Mouse (Mus musculus): ENCODE measurements around the gene Gm17467. TPM values are rescaled to one million over a fixed set of nuclear protein-coding genes. Genes with fewer than 3 reads are reported as not detected.
"Not testable (repeated sequence)": the region's sequence is repeated elsewhere in the genome, so short reads cannot be mapped to it uniquely, and the experiment has no call there.

Gm17467 gene
- polyA plus RNA-seq (2016; fragmentation: Nextera tagmentation; extraction: Ambion mirVana) = not detected in 2 replicates

DNA sequence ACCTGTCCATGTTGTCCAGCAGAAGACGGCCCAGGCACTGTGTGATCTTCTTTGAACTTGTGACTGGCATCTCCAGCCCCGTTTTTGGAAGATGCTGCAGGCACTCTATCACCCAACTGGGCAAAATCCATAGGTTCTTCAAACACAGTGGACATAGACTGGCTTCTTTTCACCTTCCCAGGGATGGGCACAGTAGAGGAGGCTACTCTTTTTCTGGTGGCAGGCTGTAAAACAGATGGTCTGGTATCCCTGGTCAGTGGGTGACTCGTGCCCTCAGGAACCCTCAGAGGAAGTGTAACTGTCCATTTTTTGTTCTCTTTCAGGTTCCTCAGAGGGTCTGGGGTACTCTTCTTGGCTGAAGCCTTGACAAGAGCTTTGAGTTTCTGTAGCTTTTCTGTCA is at the start of gene Gm17467:
Gene Gm17467, minus strand, starts transcription at position 101 of the 400 bp plus-strand sequence.
- H3K4me1 ChIP-seq; H3K9me3 ChIP-seq; ATAC-seq (ENCODE audit: low FRiP score); H3K27ac ChIP-seq; H3K27me3 ChIP-seq; H3K9ac ChIP-seq; H3K36me3 ChIP-seq (replicated peaks); H3K4me3 ChIP-seq (replicated peaks); H3K4me2 ChIP-seq: not testable (repeated sequence)
- WGBS = no CpG with 5 or more reads among the region's 3 CpGs

Other genes starting within 250 kb of the Gm17467 start
- not detected in 2 replicates for gene Cldn34c2, start 123.1 kb downstream of the Gm17467 start, polyA plus RNA-seq (2016; fragmentation: Nextera tagmentation; extraction: Ambion mirVana)
- not detected in 2 replicates for gene Cldn34c3, start 88.9 kb upstream of the Gm17467 start, polyA plus RNA-seq (2016; fragmentation: Nextera tagmentation; extraction: Ambion mirVana)